Mouse (Mus musculus): ENCODE data around the gene Wdr18.

Gene Wdr18

GRCm38 (mm10) chr10:79959847-79960601 lies at the start of gene Wdr18:
Wdr18 (plus strand) TSS chr10:79960152.
- DNase-seq (ENCODE audit: inconsistent age in 2 of 2, low spot score in 1 of 2) = peak; percentile 100

GRCm38 (mm10) chr10:79910556-79910955 lies 49.4 kb upstream of the Wdr18 start, which contains the start of gene Gm26602:
Gm26602 (plus strand) TSS chr10:79910856.
- no peak for DNase-seq (ENCODE audit: inconsistent age in 2 of 2, low spot score in 1 of 2)

- no peak for DNase-seq (ENCODE audit: inconsistent age in 2 of 2, low spot score in 1 of 2)
These were observed 47.5 kb upstream of the Wdr18 start for GRCm38 (mm10) chr10:79912412-79912811.

- no peak for DNase-seq (ENCODE audit: inconsistent age in 2 of 2, low spot score in 1 of 2)
These were observed 45.6 kb upstream of the Wdr18 start for GRCm38 (mm10) chr10:79914131-79914947.

- no peak for DNase-seq (ENCODE audit: inconsistent age in 2 of 2, low spot score in 1 of 2)
These were observed 44.9 kb upstream of the Wdr18 start for GRCm38 (mm10) chr10:79914948-79915596.

GRCm38 (mm10) chr10:79916081-79916480 lies 43.9 kb upstream of the Wdr18 start:
- peak in 1 of 2 experiments; percentile 53 for DNase-seq (ENCODE audit: inconsistent age in 2 of 2, low spot score in 1 of 2)

- DNase-seq (ENCODE audit: inconsistent age in 2 of 2, low spot score in 1 of 2) = peak; percentile 89 to 96
These were observed 43.0 kb upstream of the Wdr18 start, which contains the start of gene Kiss1r for GRCm38 (mm10) chr10:79916808-79917531. Kiss1r (plus strand) TSS chr10:79916971.

- no peak for DNase-seq (ENCODE audit: inconsistent age in 2 of 2, low spot score in 1 of 2)
These were observed 42.3 kb upstream of the Wdr18 start for GRCm38 (mm10) chr10:79917532-79918100.

GRCm38 (mm10) chr10:79918231-79919078 lies 41.5 kb upstream of the Wdr18 start:
- DNase-seq (ENCODE audit: inconsistent age in 2 of 2, low spot score in 1 of 2) = no peak

GRCm38 (mm10) chr10:79919251-79919849 lies 40.6 kb upstream of the Wdr18 start:
- DNase-seq (ENCODE audit: inconsistent age in 2 of 2, low spot score in 1 of 2) = no peak

- DNase-seq (ENCODE audit: inconsistent age in 2 of 2, low spot score in 1 of 2) = no peak
These were observed 39.7 kb upstream of the Wdr18 start for GRCm38 (mm10) chr10:79920056-79920890.

- no peak for DNase-seq (ENCODE audit: inconsistent age in 2 of 2, low spot score in 1 of 2)
These were observed 38.9 kb upstream of the Wdr18 start, which contains the start of gene R3hdm4 for GRCm38 (mm10) chr10:79920958-79921535. R3hdm4 (minus strand) TSS chr10:79921208.

GRCm38 (mm10) chr10:79921572-79921971 lies 38.4 kb upstream of the Wdr18 start:
- DNase-seq (ENCODE audit: inconsistent age in 2 of 2, low spot score in 1 of 2) = peak in 1 of 2 experiments; percentile 49

GRCm38 (mm10) chr10:79924998-79925784 lies 34.8 kb upstream of the Wdr18 start:
- DNase-seq (ENCODE audit: inconsistent age in 2 of 2, low spot score in 1 of 2) = peak; percentile 92 to 98

GRCm38 (mm10) chr10:79925785-79926490 lies 34.0 kb upstream of the Wdr18 start:
- DNase-seq (ENCODE audit: inconsistent age in 2 of 2, low spot score in 1 of 2) = no peak

All from adrenal gland, adult (tissue).